Mouse (Mus musculus) ovary, postnatal 36 days (tissue): ENCODE results near the gene A630089N07Rik.
A peak's percentile ranks its signal among the peaks of the same experiment; 100 is the strongest.
"Not testable (repeated sequence)": the region's sequence is repeated elsewhere in the genome, so short reads cannot be mapped to it uniquely, and the experiment has no call there.

Experiments used
- DNase-seq: peaks from one replicate; pipeline ENCODE4 v3.0.0; 2022; ENCODE audit warnings: low spot score, mixed read lengths

Gene A630089N07Rik

GRCm38 (mm10) chr16:98081889-98082818 is at the start of gene A630089N07Rik:
A630089N07Rik (minus strand) TSS chr16:98082450.
- DNase-seq, result peak; percentile 79

GRCm38 (mm10) chr16:98107109-98107508 is 24.9 kb upstream of the A630089N07Rik start:
- no peak for DNase-seq

GRCm38 (mm10) chr16:98081550-98081888 is 731 bp downstream of the A630089N07Rik start:
- not testable (repeated sequence) for DNase-seq

- not testable (repeated sequence) for DNase-seq
These were observed 1.1 kb downstream of the A630089N07Rik start for GRCm38 (mm10) chr16:98081140-98081539.

- DNase-seq, result not testable (repeated sequence)
These were observed 2.9 kb downstream of the A630089N07Rik start for GRCm38 (mm10) chr16:98079382-98079781.

GRCm38 (mm10) chr16:98041676-98042075 is 40.6 kb downstream of the A630089N07Rik start:
- no peak for DNase-seq

GRCm38 (mm10) chr16:98034971-98035370 is 47.3 kb downstream of the A630089N07Rik start:
- not testable (repeated sequence) for DNase-seq

- not testable (repeated sequence) for DNase-seq
These were observed 56.1 kb downstream of the A630089N07Rik start for GRCm38 (mm10) chr16:98026186-98026585.

GRCm38 (mm10) chr16:98022657-98023345 is 59.4 kb downstream of the A630089N07Rik start:
- no peak for DNase-seq

- no peak for DNase-seq
These were observed 60.2 kb downstream of the A630089N07Rik start for GRCm38 (mm10) chr16:98022081-98022480.

GRCm38 (mm10) chr16:97997383-97997731 is 84.9 kb downstream of the A630089N07Rik start:
- DNase-seq, result not testable (repeated sequence)

- DNase-seq, result peak; percentile 72
These were observed 85.5 kb downstream of the A630089N07Rik start, which contains the start of gene B230307C23Rik for GRCm38 (mm10) chr16:97996616-97997382. B230307C23Rik (plus strand) TSS chr16:97997315.

GRCm38 (mm10) chr16:97995849-97996615 is 86.2 kb downstream of the A630089N07Rik start:
- DNase-seq, result peak; percentile 27

GRCm38 (mm10) chr16:97992477-97992876 is 89.8 kb downstream of the A630089N07Rik start:
- DNase-seq, result not testable (repeated sequence)

GRCm38 (mm10) chr16:97991517-97991916 is 90.7 kb downstream of the A630089N07Rik start:
- DNase-seq, result no peak

- DNase-seq, result no peak
These were observed 97.7 kb downstream of the A630089N07Rik start for GRCm38 (mm10) chr16:97984589-97984988.

GRCm38 (mm10) chr16:97981362-97981761 is 100.9 kb downstream of the A630089N07Rik start:
- no peak for DNase-seq

GRCm38 (mm10) chr16:97977722-97978121 is 104.5 kb downstream of the A630089N07Rik start:
- DNase-seq, result no peak

- DNase-seq, result no peak
These were observed 105.0 kb downstream of the A630089N07Rik start for GRCm38 (mm10) chr16:97977277-97977676.

- DNase-seq, result no peak
These were observed 118.2 kb downstream of the A630089N07Rik start for GRCm38 (mm10) chr16:97963956-97964540.
